ENCODE assay signal across 23 mouse cellular contexts in genomic region chr1:78534428-78535150, GRCm38 (mm10). TPM values are rescaled to one million over a fixed set of nuclear protein-coding genes. Genes with fewer than 3 reads are reported as not detected.
"Had no signal": no experiment of that assay in that cellular context is flagged by ENCODE, and none has a peak within 500 bp of the region (broad histone marks: within the 10 kb centered on the region; RNA-seq: fewer than 3 reads in every experiment).

No protein-coding gene starts in this region.

- H3K4me3 ChIP-seq: layer of hippocampus, adult 2 months; left cerebral cortex, adult 2 months; lung, embryonic 15.5 days; megakaryocyte, embryonic 14.5 days had no signal

- H3K36me3 ChIP-seq: lung, embryonic 15.5 days had no signal

- H3K9ac ChIP-seq: lung, embryonic 15.5 days had no signal

- H3K27ac ChIP-seq: layer of hippocampus, adult 2 months; left cerebral cortex, adult 2 months; lung, embryonic 15.5 days had no signal

- DNase-seq: kidney, adult 18-20 months; kidney, adult 9 months; kidney, postnatal 14 days; kidney, postnatal 4 days; layer of hippocampus, adult 9-11 months; lung, adult 18-20 months; lung, postnatal 10 days; lung, postnatal 36 days; midbrain, embryonic 14.5 days; thymus, adult 18-20 months; thymus, postnatal 14 days; thymus, postnatal 4 days had no signal

- H3K27me3 ChIP-seq: lung, embryonic 15.5 days; megakaryocyte, embryonic 14.5 days had no signal

- H3K4me2 ChIP-seq: lung, embryonic 15.5 days; midbrain, embryonic 11.5 days had no signal

- H3K9me3 ChIP-seq: lung, embryonic 15.5 days had no signal

- ATAC-seq: inflammation-experienced regulatory T-cells, adult 6 months; intestine, embryonic 16.5 days had no signal

RNA-seq across cellular contexts. Expression of gene BC035947, which starts 22.6 kb away (rescaled TPM):
- polyA plus RNA-seq: inflammation-experienced regulatory T-cells, adult 6 months had no signal

RNA-seq across cellular contexts. Expression of gene Mogat1, which starts 23.8 kb away (rescaled TPM):
- total RNA-seq: layer of hippocampus, adult 2 months; left cerebral cortex, adult 2 months; left cerebral cortex, postnatal 10 days; left cerebral cortex, postnatal 36 days had no signal
- polyA plus RNA-seq: inflammation-experienced regulatory T-cells, adult 6 months; intestine, embryonic 16.5 days; limb, embryonic 11.5 days; midbrain, embryonic 11.5 days; neural tube, embryonic 11.5 days had no signal
